Mouse (Mus musculus) ES-Bruce4 (cell line): ENCODE results near the gene Zfpm1.

Experiments
- CTCF ChIP-seq: IDR thresholded peaks from one replicate; pipeline ENCODE4 v1.8.1; 2011; ENCODE audit warnings: low read depth, low read length
- POLR2A ChIP-seq: IDR thresholded peaks from one replicate; pipeline ENCODE4 v1.8.1; 2011; ENCODE audit warnings: low read length; ENCODE audit not compliant: insufficient read depth

GRCm38 (mm10) chr8:122281317-122282034, 465 bp upstream of the Zfpm1 start:
- TF ChIP-seq CTCF (no peak), POLR2A (no peak)
